Mouse (Mus musculus) testis, postnatal 10 days (tissue): ENCODE data around the gene Fam172a.
A peak's percentile ranks its signal among the peaks of the same experiment; 100 is the strongest.
"Not testable (repeated sequence)": the region's sequence is repeated elsewhere in the genome, so short reads cannot be mapped to it uniquely, and the experiment has no call there.

Experiments
- DNase-seq: peaks from one replicate; pipeline ENCODE4 v3.0.0; 2021; ENCODE audit warnings: low spot score

Fam172a gene

DNA sequence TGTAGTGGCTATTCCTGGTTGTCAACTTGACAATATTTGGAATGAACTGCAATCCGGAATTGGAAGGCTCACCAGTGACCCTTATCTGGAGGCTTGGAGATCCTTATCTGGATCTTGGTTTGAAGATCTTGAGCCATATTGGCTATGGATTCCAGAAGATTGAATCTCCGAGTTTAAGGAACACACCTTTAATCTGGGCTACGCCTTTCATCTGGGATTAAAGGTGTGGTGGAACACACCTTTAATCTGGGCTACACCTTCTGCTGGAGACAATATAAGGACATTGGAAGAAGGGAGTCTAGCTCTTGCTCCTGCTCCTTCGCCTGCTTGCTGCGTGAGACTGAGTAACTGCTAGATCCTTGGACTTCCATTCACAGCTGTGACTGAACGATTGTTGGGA, at the start of gene Fam172a:
Gene Fam172a (plus strand): TSS at position 301 of the 400 bp plus-strand sequence.
- not testable (repeated sequence) for DNase-seq

DNA sequence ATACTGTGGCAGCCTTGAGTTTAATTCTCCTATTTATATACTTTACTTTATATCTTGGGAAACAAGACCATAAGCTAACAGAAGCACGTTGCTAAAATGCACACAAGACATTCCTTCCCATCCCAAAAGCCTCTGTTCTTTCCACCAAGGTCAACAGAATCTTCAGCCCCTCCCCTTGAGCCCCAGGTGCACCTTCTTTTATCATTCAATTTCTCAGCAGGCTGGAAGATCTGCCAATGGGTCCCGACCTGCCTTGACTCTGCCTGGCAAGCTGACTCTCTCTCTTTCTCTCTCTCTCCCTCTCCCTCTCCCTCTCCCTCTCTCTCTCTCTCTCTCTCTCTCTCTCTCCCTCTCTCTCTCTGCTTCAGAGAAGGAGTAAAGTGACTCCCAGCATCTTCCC, 13.2 kb upstream of the Fam172a start:
- DNase-seq = no peak

DNA sequence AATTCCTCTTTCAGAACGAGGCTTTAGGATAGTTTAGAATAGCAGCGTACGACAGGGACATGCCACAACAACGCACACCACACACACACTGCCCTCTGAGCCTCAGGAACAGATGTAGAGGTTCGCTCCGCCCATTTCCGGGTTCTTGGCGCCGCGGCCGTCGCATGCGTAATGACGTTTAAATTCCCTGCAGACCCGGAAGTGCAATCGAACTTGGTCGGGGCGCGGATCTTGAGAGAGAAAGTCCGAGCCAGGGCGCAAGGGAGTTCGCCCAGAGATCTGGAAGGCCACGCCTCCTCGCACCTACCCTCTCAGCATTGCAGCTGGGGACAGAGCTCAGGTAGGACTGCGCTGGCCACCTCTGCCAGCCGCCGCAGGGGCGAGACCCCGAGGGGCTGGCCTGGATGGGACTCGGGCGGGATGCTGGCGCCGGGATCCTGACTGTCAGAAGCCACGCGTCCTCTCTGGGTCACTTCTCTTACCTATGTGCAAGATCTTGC, 6.7 kb downstream of the Fam172a start:
- peak; percentile 96 for DNase-seq

GRCm38 (mm10) chr13:77717499-77717898, 15.7 kb downstream of the Fam172a start:
- DNase-seq = no peak

DNA sequence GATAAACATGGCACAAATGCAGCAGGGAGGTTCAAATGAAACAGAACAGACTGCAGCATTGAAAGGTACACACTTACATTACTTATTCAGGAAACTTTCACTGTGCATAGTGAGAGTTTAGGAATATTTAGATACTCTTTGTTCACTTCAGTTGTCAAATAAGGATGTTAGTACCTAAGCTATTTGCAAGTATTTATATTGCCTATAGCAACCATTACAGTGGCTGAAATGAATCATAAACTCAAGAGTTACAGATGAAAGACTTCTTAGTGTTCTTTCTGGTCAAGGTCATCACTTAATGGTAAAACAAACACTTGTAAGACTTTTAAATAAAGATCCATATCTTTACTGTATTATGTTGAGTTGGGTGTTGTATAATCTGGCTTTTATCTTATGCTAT, 41.0 kb downstream of the Fam172a start:
- DNase-seq = no peak

- DNase-seq = no peak
Measured at GRCm38 (mm10) chr13:77777606-77778005, 75.8 kb downstream of the Fam172a start.

- DNase-seq = not testable (repeated sequence)
Measured at GRCm38 (mm10) chr13:77807341-77807740, 105.5 kb downstream of the Fam172a start.

GRCm38 (mm10) chr13:77810449-77810848, 108.6 kb downstream of the Fam172a start:
- DNase-seq = no peak

DNA sequence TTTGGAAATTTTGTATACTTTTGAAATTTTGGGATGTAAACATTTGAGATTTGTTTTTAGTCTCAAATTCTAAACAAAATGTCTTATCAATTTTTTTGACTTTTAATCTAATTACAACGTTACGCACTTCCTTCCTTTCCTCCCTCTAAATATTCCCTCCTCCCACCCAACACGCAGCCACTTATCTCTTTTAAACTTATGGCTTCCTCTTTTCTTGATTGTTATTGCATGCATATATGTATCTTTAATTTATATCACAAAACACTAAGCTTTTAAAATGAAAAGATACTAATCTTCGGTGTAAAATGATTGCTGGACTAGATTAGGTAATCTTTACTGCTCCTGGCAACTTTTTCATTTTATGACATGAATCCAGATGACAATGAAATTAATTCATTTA, 124.3 kb downstream of the Fam172a start:
- no peak for DNase-seq

DNA sequence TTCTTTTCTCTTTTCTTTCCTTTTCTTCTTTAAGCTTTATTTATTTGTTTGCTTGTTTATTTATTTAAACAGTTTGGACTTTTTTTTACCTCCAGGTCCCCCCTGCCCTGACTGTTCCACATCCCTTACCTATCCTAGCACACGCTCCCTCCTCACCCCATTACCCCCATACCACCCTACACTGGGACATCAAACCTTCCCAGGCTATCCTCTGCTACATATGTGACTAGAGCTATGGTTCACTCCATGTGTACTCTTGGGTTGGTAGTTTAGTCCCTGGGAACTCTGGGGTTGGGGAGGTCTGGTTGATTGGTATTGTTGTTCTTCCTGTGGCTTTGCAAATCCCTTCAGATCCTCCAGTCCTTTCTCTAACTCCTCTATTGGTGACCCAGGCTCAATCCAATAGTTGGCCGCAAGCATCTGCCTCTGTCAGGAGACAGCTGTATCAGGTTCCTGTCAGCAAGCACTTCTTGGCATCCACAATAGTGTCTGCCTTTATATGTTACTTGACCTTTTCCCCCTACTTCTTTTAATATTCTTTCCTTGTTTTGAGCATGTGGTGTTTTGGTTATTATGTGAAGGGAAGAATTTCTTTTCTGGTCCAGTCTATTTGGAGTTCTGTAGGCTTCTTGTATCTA, 141.3 kb downstream of the Fam172a start:
- DNase-seq = no peak

- DNase-seq = peak; percentile 41
Measured at GRCm38 (mm10) chr13:77848868-77849267, 147.0 kb downstream of the Fam172a start.

GRCm38 (mm10) chr13:77864804-77865203, 163.0 kb downstream of the Fam172a start:
- no peak for DNase-seq

- DNase-seq = no peak
Measured at GRCm38 (mm10) chr13:77868314-77868713, 166.5 kb downstream of the Fam172a start.

DNA sequence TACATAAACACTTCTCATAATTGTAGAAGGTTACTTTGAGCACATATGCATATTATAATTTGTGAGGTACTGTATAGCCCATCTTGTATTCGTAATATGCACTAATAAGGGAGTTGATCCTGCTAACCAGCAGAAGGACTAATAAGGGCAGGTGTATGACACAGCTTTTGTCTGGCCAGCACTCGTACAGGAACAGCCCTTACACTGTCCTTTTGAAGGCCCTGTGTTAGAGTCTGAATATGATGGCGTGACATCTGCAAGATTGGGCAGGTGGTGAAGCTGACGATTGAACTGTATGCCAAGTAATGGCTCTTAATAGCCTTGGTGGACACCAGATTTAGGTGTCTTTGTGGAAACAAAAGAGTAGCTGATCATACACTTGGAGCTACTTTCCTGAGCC, 176.3 kb downstream of the Fam172a start:
- DNase-seq = no peak

GRCm38 (mm10) chr13:77878545-77878944, 176.7 kb downstream of the Fam172a start:
- DNase-seq = no peak

- no peak for DNase-seq
Measured at GRCm38 (mm10) chr13:77897619-77898018, 195.8 kb downstream of the Fam172a start.

DNA sequence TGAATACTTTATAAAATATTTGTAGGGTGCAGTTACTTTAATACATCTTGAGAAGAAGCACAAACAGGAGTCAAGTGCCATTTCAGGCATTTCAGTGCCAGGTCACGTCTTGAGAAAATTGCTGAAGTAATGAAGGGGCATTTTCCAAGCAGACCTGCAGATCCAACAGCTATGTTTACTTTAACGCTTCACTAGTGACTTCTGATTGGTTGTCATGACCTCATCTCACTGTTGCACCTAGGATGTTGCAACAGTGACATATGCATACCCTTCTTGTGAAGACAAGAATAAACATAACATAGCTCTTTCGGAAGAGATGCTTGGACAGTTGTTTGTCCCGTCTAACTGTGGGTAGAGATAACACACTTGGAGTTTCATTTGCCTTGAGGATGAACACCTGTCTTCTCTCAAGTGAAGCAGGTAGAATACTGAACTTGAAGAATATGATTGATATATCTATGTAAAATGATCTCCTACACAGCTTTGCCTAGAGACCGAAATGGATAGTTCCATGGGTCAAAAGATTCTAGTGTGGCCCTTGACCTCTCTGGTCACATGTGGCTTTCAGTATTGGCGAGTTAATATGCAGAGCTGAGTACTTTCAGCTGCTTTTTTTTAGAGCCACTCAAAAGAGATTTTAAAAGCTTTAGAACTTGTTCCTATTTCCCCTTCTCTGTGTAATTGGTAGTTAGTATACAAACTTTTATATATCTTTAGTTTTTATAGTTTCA, 196.4 kb downstream of the Fam172a start:
- no peak for DNase-seq

DNA sequence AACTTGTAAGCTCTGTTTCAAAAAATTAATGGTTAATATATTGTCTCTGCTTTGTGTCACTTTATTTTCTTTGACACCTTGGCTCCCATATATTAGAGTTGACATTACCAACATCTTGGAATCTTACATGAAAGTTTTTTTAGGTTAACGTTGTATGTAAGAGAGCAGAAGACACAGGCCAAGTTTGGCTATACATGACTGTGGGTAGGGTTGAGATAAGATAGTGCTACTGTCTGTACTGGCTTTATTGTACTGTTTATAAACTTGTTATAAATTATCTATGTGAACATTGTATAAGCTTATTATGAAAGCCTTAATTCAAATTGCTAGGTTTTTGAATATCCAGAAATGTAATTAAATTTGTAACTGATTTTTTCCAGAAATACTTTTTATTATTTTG, 197.9 kb downstream of the Fam172a start:
- no peak for DNase-seq

DNA sequence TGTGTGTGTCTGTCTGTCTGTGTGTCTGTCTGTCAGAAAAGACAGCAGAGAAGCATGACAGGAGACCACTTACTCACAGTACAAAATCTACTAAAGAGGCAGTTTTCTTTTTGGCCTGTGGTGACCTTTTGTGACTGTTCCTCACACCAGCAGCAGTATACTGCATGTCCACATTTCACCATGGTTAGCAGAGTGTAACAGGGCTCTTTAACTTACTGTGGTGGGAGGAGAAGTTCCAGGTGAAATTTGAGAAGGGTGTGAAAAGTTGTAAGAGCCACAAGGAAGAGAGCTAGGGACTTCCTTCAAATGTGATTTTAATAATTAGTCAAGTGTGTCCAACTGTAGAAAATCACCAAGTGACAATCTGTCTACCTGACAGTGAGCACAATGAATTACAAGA, 199.0 kb downstream of the Fam172a start:
- DNase-seq = no peak

GRCm38 (mm10) chr13:77909184-77909583, 207.4 kb downstream of the Fam172a start:
- no peak for DNase-seq

GRCm38 (mm10) chr13:77922834-77923233, 221.0 kb downstream of the Fam172a start:
- DNase-seq = no peak

DNA sequence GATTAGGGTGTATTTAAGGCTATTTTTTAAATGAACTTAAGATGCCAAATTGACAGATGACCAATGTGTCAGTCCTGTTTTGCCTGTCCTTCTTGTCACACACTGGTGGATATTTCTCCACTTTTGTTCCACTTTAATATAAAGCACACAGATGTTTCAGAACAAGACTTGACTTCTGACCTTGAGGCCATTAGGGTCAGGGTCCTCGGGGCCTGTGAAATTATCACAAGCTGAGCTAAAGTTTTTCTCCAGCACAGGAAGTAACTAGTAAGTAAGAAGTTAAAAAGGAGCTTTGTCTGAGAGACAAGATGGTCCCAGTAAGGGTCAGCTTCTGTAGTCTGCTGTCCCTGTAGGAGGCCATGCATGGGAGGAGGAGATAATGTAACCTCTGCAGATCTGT, 255.8 kb downstream of the Fam172a start:
- no peak for DNase-seq

DNA sequence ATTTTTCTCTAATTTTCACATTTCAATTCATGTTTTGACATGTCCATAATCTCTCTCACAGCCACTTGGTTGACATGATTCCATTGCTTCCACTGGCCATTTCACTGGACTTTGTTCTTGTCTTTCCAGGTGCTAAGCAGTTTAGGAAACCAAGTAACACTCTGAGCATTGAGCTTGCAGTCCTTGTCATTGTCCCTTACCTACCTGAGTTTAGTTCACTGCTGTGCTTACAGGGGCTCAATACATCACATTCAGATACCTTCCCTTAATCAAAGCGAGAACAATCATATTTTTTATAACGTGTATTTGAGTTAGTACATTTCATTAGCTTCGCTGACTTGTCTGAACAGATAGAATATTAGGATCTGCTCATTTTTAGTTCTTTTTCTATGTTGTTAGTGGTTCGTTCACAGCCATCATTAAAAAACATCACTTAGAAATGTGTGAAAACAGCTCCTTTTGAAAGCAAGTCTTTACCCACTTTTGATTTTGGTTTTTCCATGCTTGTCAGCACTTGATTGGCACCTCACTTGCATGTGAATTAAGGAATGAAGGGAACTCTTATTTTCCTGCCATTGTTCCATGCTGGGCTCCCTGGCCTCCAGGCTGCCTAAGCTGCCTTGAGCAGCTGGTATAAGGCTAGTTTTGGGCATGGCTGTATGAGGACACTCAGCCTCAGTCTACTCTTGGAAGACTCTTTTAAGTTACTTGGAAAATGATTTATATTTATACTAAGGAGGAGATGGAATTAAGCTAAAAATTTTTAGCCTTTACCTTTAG, 257.9 kb downstream of the Fam172a start:
- DNase-seq = no peak
